Mouse (Mus musculus) limb, embryonic 15.5 days (tissue): Measurements from ENCODE around the gene Poc1a. TPM values are rescaled to one million over a fixed set of nuclear protein-coding genes. Genes with fewer than 3 reads are reported as not detected.
A peak's percentile ranks its signal among the peaks of the same experiment; 100 is the strongest.

Source experiments
- ATAC-seq: fragments of 200-750 bp; cut with Nextera tagmentation; 2 replicates; pipeline ENCODE4 v1.8.0; 2017; ENCODE audit warnings: low read depth, moderate TSS enrichment; ENCODE audit not compliant: insufficient number of reproducible peaks, low FRiP score, low TSS enrichment
- H3K27ac ChIP-seq: fragments of 300-500 bp; sonication (generic); 2 replicates; pipeline ENCODE4 v1.5.1; 2015; ENCODE audit warnings: moderate library complexity, mild to moderate bottlenecking, inconsistent platforms
- H3K27me3 ChIP-seq: fragments of 300-500 bp; sonication (generic); 2 replicates; pipeline ENCODE4 v1.6.1; 2015; ENCODE audit warnings: inconsistent platforms
- H3K36me3 ChIP-seq: fragments of 300-500 bp; sonication (generic); 2 replicates; pipeline ENCODE4 v1.6.1; 2015; ENCODE audit warnings: inconsistent platforms
- H3K4me1 ChIP-seq: fragments of 300-500 bp; sonication (generic); 2 replicates; pipeline ENCODE4 v1.6.1; 2015; ENCODE audit warnings: inconsistent platforms
- H3K4me2 ChIP-seq: fragments of 300-500 bp; sonication (generic); 2 replicates; pipeline ENCODE4 v1.6.1; 2015; ENCODE audit warnings: mild to moderate bottlenecking, inconsistent platforms
- H3K4me3 ChIP-seq: fragments of 300-500 bp; sonication (generic); 2 replicates; pipeline ENCODE4 v1.5.1; 2015; ENCODE audit warnings: mild to moderate bottlenecking, inconsistent platforms
- H3K9ac ChIP-seq: fragments of 300-500 bp; sonication (generic); 2 replicates; pipeline ENCODE4 v1.6.1; 2015; ENCODE audit warnings: inconsistent platforms
- H3K9me3 ChIP-seq: fragments of 300-500 bp; sonication (generic); 2 replicates; pipeline ENCODE4 v1.6.1; 2016; ENCODE audit warnings: inconsistent platforms
- WGBS: fragments of 180-500 bp; shearing (Covaris S2); methylation state at CpG from one replicate; pipeline ENCODE4 v1.1.7; 2015; 5-methylcytosine and 5-hydroxymethylcytosine counted together
- polyA plus RNA-seq: library from polyadenylated mRNA; unstranded; fragments of >200 nt; fragmentation: Nextera tagmentation; extraction: Ambion mirVana; gene quantifications from 2 replicates; pipeline ENCODE4 v1.2.1, GENCODE M21; 2015

The Poc1a gene
- polyA plus RNA-seq, 1 experiment from 2014 or later: 21.3 TPM

GRCm38 (mm10) chr9:106242813-106243488 lies 37.9 kb upstream of the Poc1a start:
- no peak overlapping the region for H3K4me2 ChIP-seq
- no peak overlapping the region for H3K4me3 ChIP-seq
- no peak for ATAC-seq
- H3K36me3 ChIP-seq: peaks cover 60% of the 10 kb centered on the region
- no peaks in the 10 kb centered on the region for H3K9me3 ChIP-seq
- no peak overlapping the region for H3K9ac ChIP-seq
- 51% methylated on average over 19 of the region's 19 CpGs for WGBS
- peaks cover 19% of the 10 kb centered on the region for H3K4me1 ChIP-seq
- no peaks in the 10 kb centered on the region for H3K27me3 ChIP-seq
- H3K27ac ChIP-seq: peak overlapping the region; percentile 59

- ATAC-seq: no peak
- Histone ChIP-seq H3K4me1 (peaks cover 20% of the 10 kb centered on the region), H3K27ac (no peak overlapping the region), H3K4me3 (no peak overlapping the region), H3K9me3 (no peaks in the 10 kb centered on the region), H3K36me3 (0 out of 2 replicates have a peak, but pooled peaks cover 8% of the 10 kb centered on the region), H3K27me3 (no peaks in the 10 kb centered on the region), H3K9ac (no peak overlapping the region), H3K4me2 (no peak overlapping the region)
- 84% methylated on average over 11 of the region's 11 CpGs for WGBS
Measured at GRCm38 (mm10) chr9:106249550-106249949, 31.3 kb upstream of the Poc1a start.

- no peak for ATAC-seq
Measured at GRCm38 (mm10) chr9:106250245-106250644, 30.6 kb upstream of the Poc1a start.

GRCm38 (mm10) chr9:106251066-106251465 lies 29.8 kb upstream of the Poc1a start:
- 75% methylated on average over 8 of the region's 8 CpGs for WGBS
- H3K4me2 ChIP-seq: no peak overlapping the region
- H3K27ac ChIP-seq: no peak overlapping the region
- H3K4me3 ChIP-seq: no peak overlapping the region
- no peak for ATAC-seq
- H3K9me3 ChIP-seq: no peaks in the 10 kb centered on the region
- no peaks in the 10 kb centered on the region for H3K36me3 ChIP-seq
- no peaks in the 10 kb centered on the region for H3K27me3 ChIP-seq
- no peak overlapping the region for H3K9ac ChIP-seq
- peaks cover 19% of the 10 kb centered on the region for H3K4me1 ChIP-seq

More at GRCm38 (mm10) chr9:106250245-106250644, 30.6 kb upstream of the Poc1a start:
- Histone ChIP-seq H3K36me3 (0 out of 2 replicates have a peak, but pooled peaks cover 2% of the 10 kb centered on the region), H3K9me3 (no peaks in the 10 kb centered on the region), H3K27me3 (no peaks in the 10 kb centered on the region), H3K4me3 (no peak overlapping the region), H3K27ac (no peak overlapping the region), H3K9ac (no peak overlapping the region), H3K4me1 (peaks cover 20% of the 10 kb centered on the region), H3K4me2 (no peak overlapping the region)
- 50% methylated on average over 4 of the region's 4 CpGs for WGBS

- Histone ChIP-seq H3K9ac (no peak overlapping the region), H3K4me1 (no peaks in the 10 kb centered on the region), H3K27me3 (no peaks in the 10 kb centered on the region), H3K4me3 (no peak overlapping the region), H3K36me3 (no peaks in the 10 kb centered on the region), H3K27ac (no peak overlapping the region), H3K4me2 (no peak overlapping the region), H3K9me3 (no peaks in the 10 kb centered on the region)
- WGBS: 72% methylated on average over 2 of the region's 2 CpGs
- ATAC-seq: no peak
Measured at GRCm38 (mm10) chr9:106254001-106254400, 26.9 kb upstream of the Poc1a start.

GRCm38 (mm10) chr9:106258412-106258811 lies 22.4 kb upstream of the Poc1a start:
- no peak overlapping the region for H3K4me3 ChIP-seq

GRCm38 (mm10) chr9:106258990-106259389 lies 21.9 kb upstream of the Poc1a start:
- H3K4me2 ChIP-seq: no peak overlapping the region
- H3K9me3 ChIP-seq: no peaks in the 10 kb centered on the region
- H3K27ac ChIP-seq: no peak overlapping the region
- H3K36me3 ChIP-seq: no peaks in the 10 kb centered on the region
- no peak for ATAC-seq
- H3K4me1 ChIP-seq: no peaks in the 10 kb centered on the region
- no peak overlapping the region for H3K4me3 ChIP-seq
- H3K9ac ChIP-seq: no peak overlapping the region
- H3K27me3 ChIP-seq: no peaks in the 10 kb centered on the region
- WGBS: 66% methylated on average over 5 of the region's 5 CpGs

More at GRCm38 (mm10) chr9:106258412-106258811, 22.4 kb upstream of the Poc1a start:
- 84% methylated on average over 4 of the region's 4 CpGs for WGBS
- no peaks in the 10 kb centered on the region for H3K27me3 ChIP-seq
- H3K9me3 ChIP-seq: no peaks in the 10 kb centered on the region
- no peak overlapping the region for H3K27ac ChIP-seq
- no peak overlapping the region for H3K9ac ChIP-seq
- H3K4me2 ChIP-seq: no peak overlapping the region
- no peaks in the 10 kb centered on the region for H3K4me1 ChIP-seq
- ATAC-seq: no peak
- no peaks in the 10 kb centered on the region for H3K36me3 ChIP-seq

GRCm38 (mm10) chr9:106261058-106261457 lies 19.8 kb upstream of the Poc1a start:
- no peak overlapping the region for H3K9ac ChIP-seq
- no peak overlapping the region for H3K27ac ChIP-seq
- WGBS: 82% methylated on average over 6 of the region's 6 CpGs
- no peaks in the 10 kb centered on the region for H3K27me3 ChIP-seq
- H3K4me3 ChIP-seq: no peak overlapping the region
- H3K4me2 ChIP-seq: no peak overlapping the region
- ATAC-seq: no peak
- H3K4me1 ChIP-seq: 0 out of 2 replicates have a peak, but pooled peaks cover 2% of the 10 kb centered on the region
- no peaks in the 10 kb centered on the region for H3K36me3 ChIP-seq
- H3K9me3 ChIP-seq: no peaks in the 10 kb centered on the region

GRCm38 (mm10) chr9:106261491-106261890 lies 19.4 kb upstream of the Poc1a start:
- no peaks in the 10 kb centered on the region for H3K9me3 ChIP-seq
- no peak overlapping the region for H3K9ac ChIP-seq
- WGBS: 89% methylated on average over 3 of the region's 3 CpGs
- H3K27me3 ChIP-seq: no peaks in the 10 kb centered on the region
- 0 out of 2 replicates have a peak, but pooled peaks cover 2% of the 10 kb centered on the region for H3K4me1 ChIP-seq
- no peak for ATAC-seq
- no peak overlapping the region for H3K4me2 ChIP-seq
- no peak overlapping the region for H3K27ac ChIP-seq
- no peaks in the 10 kb centered on the region for H3K36me3 ChIP-seq
- H3K4me3 ChIP-seq: no peak overlapping the region

- H3K27me3 ChIP-seq: no peaks in the 10 kb centered on the region
- no peak overlapping the region for H3K9ac ChIP-seq
- no peak overlapping the region for H3K4me3 ChIP-seq
- H3K4me2 ChIP-seq: no peak overlapping the region
- H3K27ac ChIP-seq: no peak overlapping the region
- WGBS: 81% methylated on average over 3 of the region's 3 CpGs
- H3K9me3 ChIP-seq: no peaks in the 10 kb centered on the region
- 0 out of 2 replicates have a peak, but pooled peaks cover 2% of the 10 kb centered on the region for H3K4me1 ChIP-seq
- no peaks in the 10 kb centered on the region for H3K36me3 ChIP-seq
- ATAC-seq: no peak
Measured at GRCm38 (mm10) chr9:106262075-106262474, 18.8 kb upstream of the Poc1a start.

- Histone ChIP-seq H3K36me3 (no peaks in the 10 kb centered on the region), H3K27me3 (no peaks in the 10 kb centered on the region), H3K9ac (no peak overlapping the region), H3K4me1 (0 out of 2 replicates have a peak, but pooled peaks cover 2% of the 10 kb centered on the region), H3K9me3 (no peaks in the 10 kb centered on the region), H3K27ac (no peak overlapping the region), H3K4me3 (no peak overlapping the region), H3K4me2 (no peak overlapping the region)
- ATAC-seq: no peak
- 78% methylated on average over 9 of the region's 9 CpGs for WGBS
Measured at GRCm38 (mm10) chr9:106263381-106263924, 17.4 kb upstream of the Poc1a start.

- H3K4me1 ChIP-seq: peaks cover 6% of the 10 kb centered on the region; the same call in 1 of the 2 replicates
Measured at GRCm38 (mm10) chr9:106265358-106266075, 15.3 kb upstream of the Poc1a start.

More at GRCm38 (mm10) chr9:106265358-106266075, 15.3 kb upstream of the Poc1a start:
- Histone ChIP-seq H3K4me2 (no peak overlapping the region), H3K9ac (no peak overlapping the region), H3K36me3 (no peaks in the 10 kb centered on the region), H3K27me3 (no peaks in the 10 kb centered on the region), H3K4me3 (no peak overlapping the region), H3K9me3 (no peaks in the 10 kb centered on the region), H3K27ac (no peak overlapping the region)
- 63% methylated on average over 12 of the region's 12 CpGs for WGBS
- no peak for ATAC-seq
